Mouse (Mus musculus) brain, embryonic 14.5 days (tissue): ENCODE data around the gene Isyna1.

Source experiments
- CTCF ChIP-seq: fragments of 200-500 bp; IDR thresholded peaks from 2 replicates; pipeline ENCODE4 v1.5.1; 2012; ENCODE audit warnings: inconsistent platforms, mild to moderate bottlenecking, moderate library complexity, borderline replicate concordance; ENCODE audit not compliant: insufficient read depth, insufficient read length; ENCODE audit errors: extremely low read depth
- POLR2A ChIP-seq: fragments of 200-500 bp; IDR thresholded peaks from 2 replicates; pipeline ENCODE4 v1.6.1; 2012; ENCODE audit warnings: mild to moderate bottlenecking, inconsistent platforms, borderline replicate concordance; ENCODE audit not compliant: poor library complexity, insufficient read depth, insufficient read length, severe bottlenecking; ENCODE audit errors: extremely low read depth

DNA sequence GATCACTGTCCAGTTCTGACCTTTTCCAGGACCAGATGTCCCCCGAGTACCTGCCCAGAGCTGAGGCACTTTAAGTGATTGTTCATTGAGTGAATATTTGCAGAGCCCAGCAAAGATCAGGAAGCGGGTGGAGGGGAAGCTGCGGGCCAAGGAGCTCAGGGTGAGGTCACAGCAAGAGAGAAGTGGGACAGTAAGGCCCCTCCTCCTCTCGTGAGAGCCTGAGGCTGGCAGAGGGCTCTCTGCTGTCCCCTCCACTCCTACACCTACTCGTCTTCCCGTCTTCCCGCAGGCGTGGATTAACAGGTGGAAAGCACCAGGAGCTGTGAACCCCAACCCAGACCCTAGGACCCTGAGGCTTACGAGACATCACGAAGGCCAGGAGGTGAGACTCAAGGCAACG is 22.5 kb downstream of the Isyna1 start:
- TF ChIP-seq CTCF (no peak), POLR2A (no peak)
